ENCODE assay signal across 25 mouse cellular contexts in genomic region chr1:182794221-182794620, GRCm38 (mm10). TPM values are rescaled to one million over a fixed set of nuclear protein-coding genes. Genes with fewer than 3 reads are reported as not detected.
DNase-seq lines count a peak whose midpoint lies in the region; ATAC-seq lines count a peak whose summit lies in the region.
"Had no signal": no experiment of that assay in that cellular context is flagged by ENCODE, and none has a peak within 500 bp of the region (broad histone marks: within the 10 kb centered on the region; RNA-seq: fewer than 3 reads in every experiment).

No protein-coding gene starts in this region.

- ATAC-seq in frontal cortex, adult (ENCODE audit: low TSS enrichment), result peak; percentile 70
- ATAC-seq: intestine, postnatal 0 days had no signal

- H3K36me3 ChIP-seq in embryonic facial prominence, embryonic 10.5 days (replicated peaks), result no peaks in the 10 kb centered on the region
- H3K36me3 ChIP-seq: embryonic facial prominence, embryonic 15.5 days; G1E; heart, embryonic 15.5 days; stomach, embryonic 15.5 days had no signal

- H3K27ac ChIP-seq in embryonic facial prominence, embryonic 10.5 days (replicated peaks), result no peak overlapping the region
- H3K27ac ChIP-seq: embryonic facial prominence, embryonic 15.5 days; heart, embryonic 15.5 days; hindbrain, embryonic 14.5 days; stomach, embryonic 15.5 days had no signal

- H3K27me3 ChIP-seq in embryonic facial prominence, embryonic 10.5 days (replicated peaks; ENCODE audit: low read depth, poor library complexity, severe bottlenecking), result no peaks in the 10 kb centered on the region
- H3K27me3 ChIP-seq: embryonic facial prominence, embryonic 15.5 days; heart, embryonic 15.5 days; stomach, embryonic 15.5 days had no signal

- peak; percentile 54 for DNase-seq in left cerebral cortex, adult 11 months (ENCODE audit: low spot score)
- DNase-seq in left cerebral cortex, postnatal 4 days, result no peak
- peak; percentile 57 to 79 for DNase-seq in left cerebral cortex, postnatal 14 days (ENCODE audit: low spot score in 2 of 2)
- peak; percentile 90 for DNase-seq in telencephalon, adult 2 months (ENCODE audit: low read depth, low spot score)
- no peak for DNase-seq in embryonic facial prominence, embryonic 10.5 days (ENCODE audit: low spot score)
- DNase-seq in urinary bladder, postnatal 14 days (ENCODE audit: low spot score), result no peak
- DNase-seq: adrenal gland, adult 8-10 months; cerebellum, adult 18-20 months; heart, adult 11 months; kidney, postnatal 14 days; lung, postnatal 36 days; thymus, postnatal 25 days had no signal

- peaks cover 14% of the 10 kb centered on the region for H3K4me1 ChIP-seq in embryonic facial prominence, embryonic 10.5 days

- H3K4me3 ChIP-seq in embryonic facial prominence, embryonic 10.5 days, result no peak overlapping the region
- H3K4me3 ChIP-seq: embryonic facial prominence, embryonic 15.5 days; heart, embryonic 15.5 days; stomach, embryonic 15.5 days had no signal

- intact Hi-C loops in left cerebral cortex, postnatal 4 days (cut with DNase I), result no loop called here
- intact Hi-C loops in left cerebral cortex, postnatal 14 days (cut with DNase I), result loop anchor here (10.0 kb wide), 1 partner anchor 229 kb away; the partner anchor contains the start of gene Capn8

- no peaks in the 10 kb centered on the region for H3K9me3 ChIP-seq in embryonic facial prominence, embryonic 10.5 days
- H3K9me3 ChIP-seq: embryonic facial prominence, embryonic 15.5 days; heart, embryonic 15.5 days; stomach, embryonic 15.5 days had no signal

- WGBS in embryonic facial prominence, embryonic 10.5 days, result 91% methylated on average over 10 of the region's 10 CpGs

RNA-seq across cellular contexts. Expression of gene Susd4, which starts 30.6 kb away (rescaled TPM):
- total RNA-seq in left cerebral cortex, postnatal 4 days (2021), result 10 to 100 TPM; 40.2 to 49.1 TPM
- total RNA-seq in left cerebral cortex, postnatal 14 days (2021), result 100 to 1,000 TPM in 1 of 2 experiments, 10 to 100 TPM in 1; 99.5 to 102 TPM
- 13.5 and 14.9 TPM in 2 replicates for polyA plus RNA-seq in embryonic facial prominence, embryonic 10.5 days (2016; fragmentation: Nextera tagmentation; extraction: Ambion mirVana)
- total RNA-seq: G1E had no signal
- polyA plus RNA-seq: G1E had no signal

RNA-seq across cellular contexts. Expression of gene Ccdc185, which starts 45.2 kb away (rescaled TPM):
- not detected for total RNA-seq in left cerebral cortex, postnatal 4 days (2021)
- total RNA-seq in left cerebral cortex, postnatal 14 days (2021), result under 1 TPM; 0.18 to 0.21 TPM
- polyA plus RNA-seq in embryonic facial prominence, embryonic 10.5 days (2016; fragmentation: Nextera tagmentation; extraction: Ambion mirVana), result not detected in 2 replicates
- total RNA-seq: adrenal gland, adult 8-10 months; gastrocnemius, adult 18-20 months had no signal
- polyA plus RNA-seq: embryonic facial prominence, embryonic 15.5 days; forebrain, embryonic 11.5 days; G1E; heart, embryonic 15.5 days; hindbrain, embryonic 14.5 days; intestine, postnatal 0 days; limb, embryonic 11.5 days; liver, embryonic 16.5 days; midbrain, embryonic 11.5 days; neural tube, embryonic 14.5 days; stomach, embryonic 15.5 days had no signal

Comparison
In these comparisons a context has a peak if more than half of its experiments do, and no peak if none do; other contexts are left out.
1. DNase-seq: peak in left cerebral cortex, adult 11 months (single experiment), left cerebral cortex, postnatal 14 days (2 of 2) and telencephalon, adult 2 months (single experiment); none in left cerebral cortex, postnatal 4 days (single experiment), embryonic facial prominence, embryonic 10.5 days (single experiment) and urinary bladder, postnatal 14 days (single experiment).